Mouse (Mus musculus) MEL (cell line): ENCODE measurements at regions not wholly inside any gene's neighbourhood (a gene's known extent, or its start where the extent isn't known, plus 50 kb on each side); places are given as distances from the start of the nearest gene placed in this dataset.

Experiments
- DNase-seq: peaks from one replicate; pipeline ENCODE4 v3.0.0; 2011; ENCODE audit warnings: low read depth, low spot score
- H3K27ac ChIP-seq: 2 replicates; pipeline ENCODE4 v1.5.1; 2012; ENCODE audit warnings: low read depth, mild to moderate bottlenecking, control low read depth, low read length, moderate library complexity; ENCODE audit not compliant: control insufficient read depth
- H3K27me3 ChIP-seq, 2 experiments: fragments of 150-350 bp in 1 of 2; sonication (generic) in 1 of 2; 2 replicates each; pipeline ENCODE4 v1.6.1; 2012; ENCODE audit warnings: low read length in 2 of 2, mild to moderate bottlenecking in 2 of 2, improper control_type of control experiment in 1 of 2, moderate library complexity in 1 of 2; ENCODE audit not compliant: insufficient read depth in 2 of 2, control insufficient read depth in 1 of 2
- H3K36me3 ChIP-seq, 2 experiments: 2 replicates each; pipeline ENCODE4 v1.6.1; 2012 to 2014; ENCODE audit warnings: low read length in 2 of 2, improper control_type of control experiment in 1 of 2, inconsistent platforms in 1 of 2, mild to moderate bottlenecking in 1 of 2; ENCODE audit not compliant: insufficient read depth in 2 of 2, control insufficient read depth in 1 of 2
- H3K4me1 ChIP-seq, 2 experiments: fragments of 150-350 bp in 1 of 2; sonication (generic) in 1 of 2; 2 replicates each; pipeline ENCODE4 v1.6.1; 2012; ENCODE audit warnings: low read length in 2 of 2, improper control_type of control experiment in 1 of 2, mild to moderate bottlenecking in 1 of 2; ENCODE audit not compliant: insufficient read depth in 2 of 2, control insufficient read depth in 1 of 2
- H3K4me3 ChIP-seq, 2 experiments: fragments of 150-350 bp in 1 of 2; sonication (generic) in 1 of 2; 2 replicates each; pipeline ENCODE4 v1.5.1; 2012; ENCODE audit warnings: low read depth in 2 of 2, low read length in 2 of 2, mild to moderate bottlenecking in 2 of 2, moderate library complexity in 2 of 2, control low read depth in 1 of 2, improper control_type of control experiment in 1 of 2; ENCODE audit not compliant: control insufficient read depth in 1 of 2, insufficient read depth in 1 of 2
- H3K79me2 ChIP-seq: 2 replicates; pipeline ENCODE4 v1.6.1; 2012; ENCODE audit warnings: mild to moderate bottlenecking, low read length, moderate library complexity; ENCODE audit not compliant: control insufficient read depth, poor library complexity, insufficient read depth
- H3K9ac ChIP-seq: 2 replicates; pipeline ENCODE4 v1.6.1; 2012; ENCODE audit warnings: low read depth, mild to moderate bottlenecking, control low read depth, low read length, moderate library complexity; ENCODE audit not compliant: control insufficient read depth, poor library complexity, severe bottlenecking
- H3K9me3 ChIP-seq: fragments of 150-350 bp; sonication (generic); replicated peaks from 2 replicates; pipeline ENCODE4 v1.6.1; 2012; ENCODE audit warnings: mild to moderate bottlenecking, low read length, improper control_type of control experiment, moderate library complexity; ENCODE audit not compliant: insufficient read depth
- CHD1 ChIP-seq: IDR thresholded peaks from 2 replicates; pipeline ENCODE4 v1.6.1; 2012; ENCODE audit warnings: low read depth, mild to moderate bottlenecking, inconsistent platforms, low read length, improper control_type of control experiment
- CHD2 ChIP-seq: IDR thresholded peaks from 2 replicates; pipeline ENCODE4 v1.6.1; 2011; ENCODE audit warnings: low read length, improper control_type of control experiment
- E2F4 ChIP-seq: IDR thresholded peaks from 2 replicates; pipeline ENCODE4 v1.6.1; 2011; ENCODE audit warnings: low read depth, low read length, improper control_type of control experiment, borderline replicate concordance
- ELF1 ChIP-seq: IDR thresholded peaks from 2 replicates; pipeline ENCODE4 v1.6.1; 2014; ENCODE audit warnings: low read depth, mild to moderate bottlenecking, inconsistent platforms, low read length, improper control_type of control experiment, moderate library complexity
- GABPA ChIP-seq: IDR thresholded peaks from 2 replicates; pipeline ENCODE4 v1.6.1; 2012; ENCODE audit warnings: low read depth, mild to moderate bottlenecking, inconsistent platforms, low read length, improper control_type of control experiment, moderate library complexity
- GATA1 ChIP-seq: IDR thresholded peaks from 2 replicates; pipeline ENCODE4 v1.6.1; 2011; ENCODE audit warnings: low read depth, low read length, improper control_type of control experiment
- JUND ChIP-seq: IDR thresholded peaks from 2 replicates; pipeline ENCODE4 v1.6.1; 2011; ENCODE audit warnings: low read depth, mild to moderate bottlenecking, improper control_type of control experiment, low read length
- KAT2A ChIP-seq: conservative IDR thresholded peaks from 2 replicates; pipeline ENCODE4 v1.6.1; 2012; ENCODE audit warnings: low read depth, low read length, improper control_type of control experiment, inconsistent platforms
- MAFK ChIP-seq: IDR thresholded peaks from 2 replicates; pipeline ENCODE4 v1.6.1; 2011; ENCODE audit warnings: low read depth, mild to moderate bottlenecking, low read length, improper control_type of control experiment, borderline replicate concordance
- MYC ChIP-seq: IDR thresholded peaks from 2 replicates; pipeline ENCODE4 v1.6.1; 2011; ENCODE audit warnings: low read depth, mild to moderate bottlenecking, low read length, improper control_type of control experiment, moderate library complexity
- POLR2AphosphoS5 ChIP-seq: IDR thresholded peaks from 2 replicates; pipeline ENCODE4 v1.6.1; 2012; ENCODE audit warnings: low read depth, borderline replicate concordance, mild to moderate bottlenecking, inconsistent platforms, low read length, moderate library complexity, mixed read lengths
- SMC3 ChIP-seq: IDR thresholded peaks from 2 replicates; pipeline ENCODE4 v1.6.1; 2011; ENCODE audit warnings: low read depth, low read length, improper control_type of control experiment
- TCF12 ChIP-seq: IDR thresholded peaks from 2 replicates; pipeline ENCODE4 v1.6.1; 2014; ENCODE audit warnings: low read depth, mild to moderate bottlenecking, inconsistent platforms, low read length, improper control_type of control experiment, moderate library complexity
- UBTF ChIP-seq: IDR thresholded peaks from 2 replicates; pipeline ENCODE4 v1.6.1; 2012; ENCODE audit warnings: low read depth, mild to moderate bottlenecking, inconsistent platforms, low read length, improper control_type of control experiment, moderate library complexity, borderline replicate concordance; ENCODE audit not compliant: insufficient read depth
- USF1 ChIP-seq: IDR thresholded peaks from 2 replicates; pipeline ENCODE4 v1.6.1; 2014; ENCODE audit warnings: low read depth, mild to moderate bottlenecking, inconsistent platforms, low read length, improper control_type of control experiment, moderate library complexity
- ZC3H11A ChIP-seq: IDR thresholded peaks from 2 replicates; pipeline ENCODE4 v1.6.1; 2012; ENCODE audit warnings: low read depth, mild to moderate bottlenecking, inconsistent platforms, low read length, improper control_type of control experiment
- ZKSCAN1 ChIP-seq: IDR thresholded peaks from 2 replicates; pipeline ENCODE4 v1.6.1; 2012; ENCODE audit warnings: low read depth, mild to moderate bottlenecking, inconsistent platforms, low read length, improper control_type of control experiment, moderate library complexity
- ZMIZ1 ChIP-seq: IDR thresholded peaks from 2 replicates; pipeline ENCODE4 v1.6.1; 2012; ENCODE audit warnings: low read depth, mild to moderate bottlenecking, inconsistent platforms, low read length, improper control_type of control experiment, moderate library complexity
- ZNF384 ChIP-seq: IDR thresholded peaks from 2 replicates; pipeline ENCODE4 v1.6.1; 2012; ENCODE audit warnings: low read depth, mild to moderate bottlenecking, inconsistent platforms, low read length, improper control_type of control experiment

GRCm38 (mm10) chr4:69824903-69825268 is 585.4 kb downstream of the Cdk5rap2 start:
- H3K4me1 ChIP-seq, result no peaks in the 10 kb centered on the region
- no peaks in the 10 kb centered on the region for H3K9me3 ChIP-seq
- no peak overlapping the region for H3K9ac ChIP-seq
- TF ChIP-seq E2F4, result no peak
- TF ChIP-seq ZC3H11A, result no peak
- no peak for TF ChIP-seq KAT2A
- TF ChIP-seq JUND, result no peak
- TF ChIP-seq CHD2, result no peak
- no peak for TF ChIP-seq UBTF
- no peak for TF ChIP-seq TCF12
- TF ChIP-seq MAFK, result no peak
- TF ChIP-seq ELF1, result no peak
- no peak for TF ChIP-seq POLR2AphosphoS5
- no peak for TF ChIP-seq GABPA
- no peak for TF ChIP-seq MYC
- no peak for TF ChIP-seq USF1
- no peak for TF ChIP-seq SMC3
- TF ChIP-seq CHD1, result no peak
- TF ChIP-seq ZKSCAN1, result no peak
- no peak for TF ChIP-seq ZNF384
- no peak for TF ChIP-seq ZMIZ1
- H3K36me3 ChIP-seq, result no peaks in the 10 kb centered on the region
- H3K27ac ChIP-seq, result no peak overlapping the region
- H3K27me3 ChIP-seq, result no peaks in the 10 kb centered on the region
- H3K4me3 ChIP-seq, result no peak overlapping the region
- no peak for DNase-seq
- H3K79me2 ChIP-seq, result no peaks in the 10 kb centered on the region

GRCm38 (mm10) chr4:69824215-69824902 is 585.9 kb downstream of the Cdk5rap2 start:
- Histone ChIP-seq H3K27ac (no peak overlapping the region), H3K4me3 (no peak overlapping the region), H3K4me1 (no peaks in the 10 kb centered on the region), H3K9ac (no peak overlapping the region), H3K9me3 (no peaks in the 10 kb centered on the region), H3K36me3 (no peaks in the 10 kb centered on the region), H3K27me3 (no peaks in the 10 kb centered on the region), H3K79me2 (no peaks in the 10 kb centered on the region)
- no peak for DNase-seq
- no peak for TF ChIP-seq GATA1
